Mouse (Mus musculus): ENCODE measurements around the gene Inava. TPM values are rescaled to one million over a fixed set of nuclear protein-coding genes. Genes with fewer than 3 reads are reported as not detected.

Inava gene
- polyA plus RNA-seq, 1 experiment from 2014 or later = 13.3 TPM

DNA sequence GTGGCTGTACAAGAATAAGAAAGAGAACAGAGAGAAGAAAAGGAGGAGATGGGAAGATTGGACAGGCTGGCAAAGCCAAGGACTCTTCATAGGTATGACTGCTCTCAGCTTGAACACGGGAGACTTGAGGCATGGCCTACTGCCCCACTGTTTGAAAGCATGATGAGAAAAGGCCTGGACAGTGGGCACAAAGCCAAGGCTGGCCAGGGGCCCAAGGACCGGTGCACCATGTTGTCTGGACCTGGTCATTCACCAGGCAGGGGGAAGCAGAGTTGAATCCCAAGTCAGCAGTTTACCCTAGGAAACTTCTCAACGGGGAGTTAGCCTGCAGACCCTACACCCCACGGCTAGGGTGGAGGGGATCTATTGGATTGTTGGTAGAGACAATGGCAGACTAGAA, 6.2 kb downstream of the Inava start:
- 59% methylated on average over 4 of the region's 4 CpGs for WGBS
- peak; percentile 5 for DNase-seq (ENCODE audit: low spot score)

DNA sequence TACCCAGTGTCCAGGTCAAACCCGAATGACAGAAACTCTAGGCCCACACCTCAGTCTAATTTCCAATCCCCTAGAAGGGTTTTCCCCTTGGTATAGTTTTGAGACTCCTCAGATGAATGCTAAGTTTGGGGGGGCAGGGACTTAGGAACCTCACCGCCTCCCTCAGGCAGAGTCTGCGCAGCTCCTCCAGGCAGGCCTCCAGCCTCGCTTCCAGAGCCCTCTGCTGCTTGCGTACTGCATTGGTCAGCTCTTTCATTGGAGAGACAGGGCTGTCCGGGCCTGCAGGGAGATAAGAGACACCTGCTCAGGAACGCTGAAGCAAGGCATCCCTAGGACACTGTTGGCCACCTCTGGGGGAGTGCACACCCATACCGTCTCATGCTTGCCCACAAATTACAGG, 7.4 kb downstream of the Inava start:
- H3K9ac ChIP-seq (ENCODE audit: low read depth, low read length) = no peak overlapping the region
- no peak overlapping the region for H3K4me2 ChIP-seq (ENCODE audit: low read length)
- H3K36me3 ChIP-seq (ENCODE audit: insufficient read depth, low read length) = peaks cover 8% of the 10 kb centered on the region; the same call in 1 of the 2 replicates
- no peak for TF ChIP-seq CTCF (IDR thresholded peaks at IDR 0.05; ENCODE audit: low read depth)
- peaks cover 40% of the 10 kb centered on the region for H3K4me1 ChIP-seq (replicated peaks; ENCODE audit: insufficient read depth, low read length)
- no peaks in the 10 kb centered on the region for H3K27me3 ChIP-seq (ENCODE audit: insufficient read depth, low read length)
- WGBS = 76% methylated on average over 8 of the region's 8 CpGs
- H3K9me3 ChIP-seq (replicated peaks; ENCODE audit: low read length) = no peaks in the 10 kb centered on the region
- no peak for DNase-seq (ENCODE audit: low spot score)
- H3K4me3 ChIP-seq (replicated peaks; ENCODE audit: low read depth, low read length) = no peak overlapping the region
- no peak for ATAC-seq (replicated peaks; ENCODE audit: low FRiP score, low read depth)
- no peak overlapping the region for H3K27ac ChIP-seq

More for the DNA sequence above, 6.2 kb downstream of the Inava start:
- Histone ChIP-seq H3K27ac (peak overlapping the region; percentile 87; the same call in 1 of the 2 replicates), H3K27me3 (ENCODE audit: insufficient read depth, low read length) (no peaks in the 10 kb centered on the region), H3K9me3 (replicated peaks; ENCODE audit: low read length) (no peaks in the 10 kb centered on the region), H3K4me1 (replicated peaks; ENCODE audit: insufficient read depth, low read length) (peaks cover 37% of the 10 kb centered on the region), H3K4me3 (replicated peaks; ENCODE audit: low read depth, low read length) (no peak overlapping the region), H3K4me2 (ENCODE audit: low read length) (peak overlapping the region; percentile 15; the same call in 1 of the 2 replicates), H3K9ac (ENCODE audit: low read depth, low read length) (no peak overlapping the region), H3K36me3 (ENCODE audit: insufficient read depth, low read length) (peaks cover 8% of the 10 kb centered on the region; the same call in 1 of the 2 replicates)
- no peak for TF ChIP-seq CTCF (IDR thresholded peaks at IDR 0.05; ENCODE audit: low read depth)
- ATAC-seq (replicated peaks; ENCODE audit: low FRiP score, low read depth) = peak; percentile 38; the same call in 1 of the 2 replicates

DNA sequence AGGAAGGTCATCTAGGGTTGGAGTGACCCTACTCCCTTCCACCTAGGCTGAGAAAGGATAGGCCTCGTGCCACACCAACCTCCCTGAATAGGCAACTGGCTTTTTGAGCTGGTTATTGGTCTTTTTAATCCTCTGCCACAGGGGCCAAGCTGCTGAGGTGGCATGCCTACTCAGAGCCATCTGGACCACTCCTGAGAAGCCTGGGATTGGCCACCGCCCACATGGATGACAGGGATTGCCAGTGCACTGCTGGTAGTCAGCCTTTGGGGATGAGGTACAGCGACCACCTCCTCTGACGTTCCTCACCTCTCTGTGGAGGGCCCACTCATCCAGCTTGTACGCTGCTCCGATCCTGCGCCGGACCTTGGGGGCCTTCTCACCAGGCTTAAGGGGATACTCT, 8.2 kb downstream of the Inava start:
- Histone ChIP-seq H3K27ac (no peak overlapping the region), H3K4me2 (ENCODE audit: low read length) (no peak overlapping the region), H3K9ac (ENCODE audit: low read depth, low read length) (no peak overlapping the region), H3K4me3 (replicated peaks; ENCODE audit: low read depth, low read length) (no peak overlapping the region), H3K27me3 (ENCODE audit: insufficient read depth, low read length) (no peaks in the 10 kb centered on the region), H3K4me1 (replicated peaks; ENCODE audit: insufficient read depth, low read length) (peaks cover 33% of the 10 kb centered on the region), H3K36me3 (ENCODE audit: insufficient read depth, low read length) (peaks cover 8% of the 10 kb centered on the region; the same call in 1 of the 2 replicates), H3K9me3 (replicated peaks; ENCODE audit: low read length) (no peaks in the 10 kb centered on the region)
- TF ChIP-seq CTCF (IDR thresholded peaks at IDR 0.05; ENCODE audit: low read depth) = no peak
- DNase-seq (ENCODE audit: low spot score) (no peak), ATAC-seq (replicated peaks; ENCODE audit: low FRiP score, low read depth) (no peak)
- WGBS = 88% methylated on average over 8 of the region's 8 CpGs

DNA sequence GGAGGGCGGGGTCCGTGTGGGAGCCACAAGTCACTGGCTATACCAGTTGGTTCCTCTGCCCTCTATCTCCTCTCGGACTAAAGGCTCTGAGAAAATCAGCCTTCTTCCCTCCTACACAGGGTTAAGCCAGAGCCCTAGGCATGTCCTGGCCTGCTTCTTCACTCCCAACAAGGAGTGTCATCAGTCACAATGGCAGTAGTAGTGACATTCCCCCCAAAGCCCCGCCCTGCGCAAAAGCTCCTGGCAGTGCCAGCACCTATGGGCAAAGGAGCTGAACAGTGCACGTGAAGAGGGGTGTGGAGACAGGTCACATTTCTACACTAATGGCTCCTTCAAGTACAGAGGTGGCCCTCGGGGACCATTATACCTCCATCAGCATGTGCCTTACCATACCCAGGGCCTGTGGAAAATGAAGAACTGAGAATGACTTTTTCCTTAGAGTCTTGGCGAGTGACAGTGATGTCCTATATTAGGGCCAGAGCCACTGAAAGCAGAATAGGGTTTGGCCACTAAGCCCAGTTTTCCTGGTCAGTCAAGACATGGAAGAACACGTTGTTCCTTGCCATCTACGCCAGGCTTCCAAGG, 10.2 kb downstream of the Inava start:
- H3K4me1 ChIP-seq (replicated peaks; ENCODE audit: insufficient read depth, low read length) = peaks cover 22% of the 10 kb centered on the region
- no peak overlapping the region for H3K9ac ChIP-seq (ENCODE audit: low read depth, low read length)
- no peak overlapping the region for H3K4me2 ChIP-seq (ENCODE audit: low read length)
- no peak overlapping the region for H3K4me3 ChIP-seq (replicated peaks; ENCODE audit: low read depth, low read length)
- ATAC-seq (replicated peaks; ENCODE audit: low FRiP score, low read depth) (no peak), DNase-seq (ENCODE audit: low spot score) (no peak)
- no peak for TF ChIP-seq CTCF (IDR thresholded peaks at IDR 0.05; ENCODE audit: low read depth)
- no peaks in the 10 kb centered on the region for H3K27me3 ChIP-seq (ENCODE audit: insufficient read depth, low read length)
- peaks cover 8% of the 10 kb centered on the region; the same call in 1 of the 2 replicates for H3K36me3 ChIP-seq (ENCODE audit: insufficient read depth, low read length)
- WGBS = 88% methylated on average over 10 of the region's 10 CpGs
- H3K9me3 ChIP-seq (replicated peaks; ENCODE audit: low read length) = no peaks in the 10 kb centered on the region
- no peak overlapping the region for H3K27ac ChIP-seq

DNA sequence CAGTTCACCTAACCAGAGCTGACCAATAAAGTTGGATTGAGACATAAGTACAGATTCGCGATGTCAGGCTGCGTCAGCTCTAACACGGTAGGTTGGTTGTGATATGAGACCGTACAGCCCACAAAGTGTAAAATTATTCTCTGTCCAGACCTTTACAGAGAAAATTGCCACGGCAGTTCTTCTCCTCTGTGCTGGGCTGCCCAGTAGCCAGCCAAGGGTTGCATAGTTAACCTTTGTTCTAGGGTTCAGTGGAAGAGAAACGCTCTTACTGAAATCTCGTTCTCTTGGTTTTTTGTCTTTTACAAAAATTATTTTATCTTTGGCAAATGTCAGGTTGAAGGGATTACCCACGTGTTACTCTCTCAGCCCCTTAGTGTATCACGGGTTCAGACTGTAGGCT, 11.7 kb downstream of the Inava start:
- H3K4me1 ChIP-seq (replicated peaks; ENCODE audit: insufficient read depth, low read length) = peaks cover 9% of the 10 kb centered on the region; the same call in 1 of the 2 replicates
- no peak for TF ChIP-seq CTCF (IDR thresholded peaks at IDR 0.05; ENCODE audit: low read depth)
- H3K27ac ChIP-seq = no peak overlapping the region
- no peak for ATAC-seq (replicated peaks; ENCODE audit: low FRiP score, low read depth)
- no peak overlapping the region for H3K4me3 ChIP-seq (replicated peaks; ENCODE audit: low read depth, low read length)
- no peaks in the 10 kb centered on the region for H3K27me3 ChIP-seq (ENCODE audit: insufficient read depth, low read length)
- H3K36me3 ChIP-seq (ENCODE audit: insufficient read depth, low read length) = peaks cover 8% of the 10 kb centered on the region; the same call in 1 of the 2 replicates
- WGBS = 67% methylated on average over 10 of the region's 10 CpGs
- no peak for DNase-seq (ENCODE audit: low spot score)
- no peak overlapping the region for H3K9ac ChIP-seq (ENCODE audit: low read depth, low read length)
- no peaks in the 10 kb centered on the region for H3K9me3 ChIP-seq (replicated peaks; ENCODE audit: low read length)
- no peak overlapping the region for H3K4me2 ChIP-seq (ENCODE audit: low read length)

DNA sequence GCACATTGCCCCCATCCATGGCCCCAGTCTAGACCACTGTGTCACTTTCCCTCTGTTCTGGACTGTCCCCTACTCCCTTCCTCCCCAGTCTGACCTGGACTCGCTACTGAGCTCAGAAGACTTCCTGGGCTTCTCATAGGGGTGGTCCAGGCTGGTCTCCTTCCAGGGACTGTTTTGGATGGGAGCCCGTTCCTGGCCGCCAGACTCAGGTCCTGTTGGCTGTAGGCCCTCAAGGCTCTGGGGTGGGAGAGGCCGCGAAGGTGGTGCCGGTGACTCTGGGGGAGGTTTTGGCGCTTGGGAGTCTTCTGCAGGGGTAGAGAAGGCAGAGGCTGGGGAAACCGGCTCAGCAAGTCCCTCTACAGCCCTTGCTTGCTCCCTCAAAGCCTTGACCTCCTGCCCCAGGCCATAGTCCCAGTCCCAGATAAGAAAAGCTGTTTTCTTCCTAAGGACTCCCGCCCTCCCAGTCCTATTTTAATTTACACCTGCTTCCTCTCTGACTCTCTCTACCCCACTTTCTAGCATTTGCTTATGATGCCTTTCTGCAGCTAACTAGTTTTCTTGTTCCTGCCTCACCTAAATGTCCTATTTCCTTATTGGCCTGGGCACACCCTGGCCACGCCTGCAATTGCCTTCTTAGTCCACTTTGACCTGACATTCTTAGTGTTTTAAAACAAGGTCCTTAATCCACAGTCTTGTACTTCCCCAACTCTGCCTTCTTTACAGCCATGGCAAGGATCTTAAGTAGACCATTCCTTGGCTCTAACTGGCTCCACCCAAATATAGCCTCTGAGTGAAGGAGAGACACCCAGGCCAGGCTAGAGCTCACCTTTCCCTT, 13.8 kb downstream of the Inava start:
- 48% methylated on average over 10 of the region's 10 CpGs for WGBS

More for the DNA sequence above, 13.8 kb downstream of the Inava start:
- Histone ChIP-seq H3K27me3 (ENCODE audit: insufficient read depth, low read length) (no peaks in the 10 kb centered on the region), H3K36me3 (ENCODE audit: insufficient read depth, low read length) (peaks cover 13% of the 10 kb centered on the region; the same call in 1 of the 2 replicates), H3K9ac (ENCODE audit: low read depth, low read length) (no peak overlapping the region), H3K4me3 (replicated peaks; ENCODE audit: low read depth, low read length) (no peak overlapping the region), H3K4me1 (replicated peaks; ENCODE audit: insufficient read depth, low read length) (peaks cover 7% of the 10 kb centered on the region; the same call in 1 of the 2 replicates), H3K9me3 (replicated peaks; ENCODE audit: low read length) (no peaks in the 10 kb centered on the region), H3K27ac (peak overlapping the region; percentile 19; the same call in 1 of the 2 replicates), H3K4me2 (ENCODE audit: low read length) (no peak overlapping the region)
- peak; percentile 16 for DNase-seq (ENCODE audit: low spot score)
- no peak for TF ChIP-seq CTCF (IDR thresholded peaks at IDR 0.05; ENCODE audit: low read depth)
- peak; percentile 48; the same call in 1 of the 2 replicates for ATAC-seq (replicated peaks; ENCODE audit: low FRiP score, low read depth)

All from kidney, postnatal 0 days (tissue).